Mouse (Mus musculus) midbrain, embryonic 16.5 days (tissue): ENCODE results near the gene Gm21292. TPM values are rescaled to one million over a fixed set of nuclear protein-coding genes. Genes with fewer than 3 reads are reported as not detected.
"Not testable (repeated sequence)": the region's sequence is repeated elsewhere in the genome, so short reads cannot be mapped to it uniquely, and the experiment has no call there.

Experiments
- ATAC-seq: fragments of 200-750 bp; cut with Nextera tagmentation; 2 replicates; pipeline ENCODE4 v1.8.0; 2017; ENCODE audit warnings: moderate TSS enrichment
- H3K27ac ChIP-seq: fragments of 300-500 bp; sonication (generic); 2 replicates; pipeline ENCODE4 v1.5.1; 2014; ENCODE audit warnings: mild to moderate bottlenecking, low read length, mixed read lengths
- H3K27me3 ChIP-seq: fragments of 300-500 bp; sonication (generic); 2 replicates; pipeline ENCODE4 v1.6.1; 2014; ENCODE audit warnings: low read depth, low read length, mixed read lengths; ENCODE audit not compliant: control insufficient read depth, insufficient read depth
- H3K36me3 ChIP-seq: fragments of 300-500 bp; sonication (generic); 2 replicates; pipeline ENCODE4 v1.6.1; 2014; ENCODE audit warnings: mild to moderate bottlenecking, low read length, moderate library complexity, mixed read lengths; ENCODE audit not compliant: control insufficient read depth, insufficient read depth
- H3K4me1 ChIP-seq: fragments of 300-500 bp; sonication (generic); 2 replicates; pipeline ENCODE4 v1.6.1; 2014; ENCODE audit warnings: mild to moderate bottlenecking, low read length, mixed read lengths; ENCODE audit not compliant: control insufficient read depth, insufficient read depth
- H3K4me2 ChIP-seq: fragments of 300-500 bp; sonication (generic); 2 replicates; pipeline ENCODE4 v1.6.1; 2014; ENCODE audit warnings: mild to moderate bottlenecking, low read length, mixed read lengths
- H3K4me3 ChIP-seq: fragments of 300-500 bp; sonication (generic); 2 replicates; pipeline ENCODE4 v1.5.1; 2014; ENCODE audit warnings: low read depth, mild to moderate bottlenecking, low read length, moderate library complexity, mixed read lengths
- H3K9ac ChIP-seq: fragments of 300-500 bp; sonication (generic); 2 replicates; pipeline ENCODE4 v1.6.1; 2014; ENCODE audit warnings: low read depth, low read length, mixed read lengths
- H3K9me3 ChIP-seq: fragments of 300-500 bp; sonication (generic); replicated peaks from 2 replicates; pipeline ENCODE4 v1.6.1; 2014; ENCODE audit warnings: mild to moderate bottlenecking, low read length, mixed read lengths; ENCODE audit not compliant: control insufficient read depth, poor library complexity, severe bottlenecking
- WGBS: fragments of 180-500 bp; shearing (Covaris S2); extraction: QIAGEN DNeasy Blood & Tissue Kit; methylation state at CpG from one replicate; pipeline ENCODE4 v1.1.7; 2014; 5-methylcytosine and 5-hydroxymethylcytosine counted together
- polyA plus RNA-seq: library from polyadenylated mRNA; unstranded; fragments of >200 nt; fragmentation: Nextera tagmentation; extraction: Ambion mirVana; gene quantifications from 2 replicates; pipeline ENCODE4 v1.2.1, GENCODE M21; 2015

The Gm21292 gene
- not detected in 2 replicates for polyA plus RNA-seq

DNA sequence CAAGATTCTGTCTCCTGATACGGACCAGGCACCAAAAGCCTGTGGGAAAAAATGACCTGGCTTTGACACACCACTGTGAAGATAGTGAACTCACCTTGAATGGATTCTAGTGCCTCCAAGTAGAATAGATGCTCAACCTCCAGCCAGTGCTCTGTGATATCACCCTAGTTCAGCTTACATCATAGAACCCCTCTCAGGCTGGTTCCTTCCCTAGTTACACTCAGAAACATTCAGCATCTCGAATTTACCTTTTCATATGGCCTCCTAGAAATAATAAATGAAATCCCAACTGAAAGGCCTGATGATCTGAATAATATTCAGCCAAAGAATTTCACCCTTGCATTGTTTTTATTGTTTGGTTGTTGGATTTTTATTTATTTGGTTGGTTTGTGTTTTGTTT, at the start of gene Gm21292:
Gene Gm21292 (minus strand): TSS at position 101 of the 400 bp plus-strand sequence.
- not testable (repeated sequence) for H3K27me3 ChIP-seq, H3K4me2 ChIP-seq, ATAC-seq, H3K4me1 ChIP-seq, H3K4me3 ChIP-seq, H3K36me3 ChIP-seq, H3K9ac ChIP-seq, H3K27ac ChIP-seq, H3K9me3 ChIP-seq
- WGBS: 29% methylated on average over 1 of the region's 2 CpGs

Other genes starting within 250 kb of the Gm21292 start
- gene Gm21721, start 68.3 kb upstream of the Gm21292 start, polyA plus RNA-seq: not detected in 2 replicates
- not detected in 2 replicates for gene Gm21812, start 213.3 kb upstream of the Gm21292 start, polyA plus RNA-seq